Mouse (Mus musculus): Measurements from ENCODE around the gene Rpp14. TPM values are rescaled to one million over a fixed set of nuclear protein-coding genes. Genes with fewer than 3 reads are reported as not detected.

Gene Rpp14
- polyA plus RNA-seq, 1 experiment = 33.7 TPM

DNA sequence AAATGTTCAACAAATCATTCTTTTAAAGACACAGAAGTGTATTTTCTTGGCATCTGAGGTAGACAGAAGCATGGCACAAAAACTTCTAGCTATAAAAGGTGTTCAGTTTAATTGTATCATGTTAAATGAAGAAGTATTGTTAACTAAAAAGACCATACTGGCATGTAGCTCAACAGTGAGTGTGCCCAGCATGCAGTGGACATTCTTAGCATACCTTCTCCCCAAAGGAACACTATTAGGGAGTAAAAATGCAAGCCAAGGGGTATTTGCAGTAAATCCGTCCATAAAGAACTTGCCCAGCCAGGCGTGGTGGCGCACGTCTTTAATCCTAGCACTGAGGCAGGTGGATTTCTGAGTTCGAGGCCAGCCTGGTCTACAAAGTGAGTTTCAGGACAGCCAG lies 43.8 kb upstream of the Rpp14 start:
- H3ac ChIP-seq (ENCODE audit: control insufficient read depth, insufficient read length, low read depth) = no peak overlapping the region
- no peaks in the 10 kb centered on the region for H3K27me3 ChIP-seq (ENCODE audit: control insufficient read depth, insufficient read depth, insufficient read length)
- no peaks in the 10 kb centered on the region for H3K79me2 ChIP-seq (ENCODE audit: control insufficient read depth, insufficient read depth)
- no peak for TF ChIP-seq FOSL1 (IDR thresholded peaks at IDR 0.05; ENCODE audit: insufficient read depth, low read length, poor library complexity, severe bottlenecking)
- TF ChIP-seq MYOG (IDR thresholded peaks at IDR 0.05; ENCODE audit: control insufficient read depth, extremely low read depth, insufficient read length) = no peak
- TF ChIP-seq USF1 (IDR thresholded peaks at IDR 0.05; ENCODE audit: low read depth) = no peak
- no peak for TF ChIP-seq MYOD1 (IDR thresholded peaks at IDR 0.05; ENCODE audit: control insufficient read depth, insufficient read length, low read depth)
- TF ChIP-seq CEBPB (IDR thresholded peaks at IDR 0.05; ENCODE audit: low read depth) = no peak
- TF ChIP-seq MAX (IDR thresholded peaks at IDR 0.05) = no peak
- TF ChIP-seq CTCF (IDR thresholded peaks at IDR 0.05; ENCODE audit: control insufficient read depth, insufficient read depth, insufficient read length) = no peak
- H3K4me3 ChIP-seq (ENCODE audit: insufficient read depth, poor library complexity, severe bottlenecking) = no peak overlapping the region
- no peaks in the 10 kb centered on the region for H3K79me3 ChIP-seq (ENCODE audit: low read depth)
- H3K36me3 ChIP-seq (ENCODE audit: control insufficient read depth, insufficient read depth) = no peaks in the 10 kb centered on the region

DNA sequence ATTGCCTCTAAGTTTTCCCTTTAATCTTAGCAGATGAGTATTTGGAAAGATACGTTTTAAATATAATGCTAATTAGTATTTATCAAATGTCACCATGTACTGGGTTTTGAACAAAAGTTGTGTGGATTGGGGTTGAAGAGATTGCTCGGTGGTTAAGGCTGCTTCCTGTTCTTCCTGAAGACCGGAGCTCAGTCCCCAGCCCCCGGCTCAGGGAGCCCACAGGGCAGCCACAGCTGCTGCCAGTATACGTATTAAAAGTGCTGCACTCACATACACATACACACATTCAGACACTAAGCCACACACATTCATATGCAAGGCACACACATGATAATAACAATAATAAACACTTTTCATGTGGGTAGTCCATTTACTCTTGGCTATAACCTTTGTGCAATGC lies 42.0 kb upstream of the Rpp14 start:
- no peak overlapping the region for H3ac ChIP-seq (ENCODE audit: control insufficient read depth, insufficient read length, low read depth)
- no peaks in the 10 kb centered on the region for H3K79me3 ChIP-seq (ENCODE audit: low read depth)
- no peak overlapping the region for H3K4me3 ChIP-seq (ENCODE audit: insufficient read depth, poor library complexity, severe bottlenecking)
- no peak for TF ChIP-seq FOSL1 (IDR thresholded peaks at IDR 0.05; ENCODE audit: insufficient read depth, low read length, poor library complexity, severe bottlenecking)
- no peak for TF ChIP-seq CEBPB (IDR thresholded peaks at IDR 0.05; ENCODE audit: low read depth)
- TF ChIP-seq CTCF (IDR thresholded peaks at IDR 0.05; ENCODE audit: control insufficient read depth, insufficient read depth, insufficient read length) = no peak
- TF ChIP-seq MYOD1 (IDR thresholded peaks at IDR 0.05; ENCODE audit: control insufficient read depth, insufficient read length, low read depth) = no peak
- TF ChIP-seq MYOG (IDR thresholded peaks at IDR 0.05; ENCODE audit: control insufficient read depth, extremely low read depth, insufficient read length) = no peak
- no peak for TF ChIP-seq MAX (IDR thresholded peaks at IDR 0.05)
- no peak for TF ChIP-seq USF1 (IDR thresholded peaks at IDR 0.05; ENCODE audit: low read depth)
- no peaks in the 10 kb centered on the region for H3K79me2 ChIP-seq (ENCODE audit: control insufficient read depth, insufficient read depth)
- no peaks in the 10 kb centered on the region for H3K27me3 ChIP-seq (ENCODE audit: control insufficient read depth, insufficient read depth, insufficient read length)
- no peaks in the 10 kb centered on the region for H3K36me3 ChIP-seq (ENCODE audit: control insufficient read depth, insufficient read depth)

DNA sequence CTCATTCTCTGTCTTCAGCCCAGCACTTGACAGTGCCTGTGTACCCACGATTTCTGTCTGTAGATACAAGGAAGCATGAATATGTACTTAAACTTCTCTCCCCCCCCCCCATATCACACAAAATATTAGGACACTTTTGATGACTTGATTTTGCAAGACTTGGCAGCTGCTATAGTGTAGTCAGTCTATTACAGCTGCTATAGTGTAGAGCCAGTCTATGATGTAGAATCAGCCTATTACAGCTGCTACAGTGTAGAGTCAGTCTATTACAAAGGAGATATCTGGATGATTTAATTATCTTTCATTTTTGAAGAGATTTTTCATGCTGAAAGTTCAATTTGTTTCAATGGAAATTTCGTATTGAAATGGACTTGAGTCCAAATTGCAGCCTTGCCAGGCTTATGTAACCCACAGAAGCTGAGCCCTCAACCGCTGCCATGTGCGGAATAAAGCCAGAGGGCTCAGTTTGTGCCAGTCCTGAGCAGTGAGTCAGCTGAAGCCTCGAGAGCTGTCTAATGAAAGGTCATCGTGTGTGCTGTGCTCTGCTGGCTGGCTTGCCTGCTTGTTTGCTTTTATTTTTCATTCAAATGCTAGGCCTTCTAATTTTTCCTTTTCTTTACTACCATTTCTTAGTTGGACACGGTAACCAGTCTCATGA lies 41.2 kb upstream of the Rpp14 start:
- no peaks in the 10 kb centered on the region for H3K36me3 ChIP-seq (ENCODE audit: control insufficient read depth, insufficient read depth)
- TF ChIP-seq MAX (IDR thresholded peaks at IDR 0.05) (no peak), CTCF (IDR thresholded peaks at IDR 0.05; ENCODE audit: control insufficient read depth, insufficient read depth, insufficient read length) (no peak), MYOD1 (IDR thresholded peaks at IDR 0.05; ENCODE audit: control insufficient read depth, insufficient read length, low read depth) (no peak), FOSL1 (IDR thresholded peaks at IDR 0.05; ENCODE audit: insufficient read depth, low read length, poor library complexity, severe bottlenecking) (no peak), CEBPB (IDR thresholded peaks at IDR 0.05; ENCODE audit: low read depth) (no peak), MYOG (IDR thresholded peaks at IDR 0.05; ENCODE audit: control insufficient read depth, extremely low read depth, insufficient read length) (no peak), USF1 (IDR thresholded peaks at IDR 0.05; ENCODE audit: low read depth) (no peak)
- H3K79me3 ChIP-seq (ENCODE audit: low read depth) = no peaks in the 10 kb centered on the region
- H3ac ChIP-seq (ENCODE audit: control insufficient read depth, insufficient read length, low read depth) = no peak overlapping the region
- H3K4me3 ChIP-seq (ENCODE audit: insufficient read depth, poor library complexity, severe bottlenecking) = no peak overlapping the region
- no peaks in the 10 kb centered on the region for H3K79me2 ChIP-seq (ENCODE audit: control insufficient read depth, insufficient read depth)
- no peaks in the 10 kb centered on the region for H3K27me3 ChIP-seq (ENCODE audit: control insufficient read depth, insufficient read depth, insufficient read length)

DNA sequence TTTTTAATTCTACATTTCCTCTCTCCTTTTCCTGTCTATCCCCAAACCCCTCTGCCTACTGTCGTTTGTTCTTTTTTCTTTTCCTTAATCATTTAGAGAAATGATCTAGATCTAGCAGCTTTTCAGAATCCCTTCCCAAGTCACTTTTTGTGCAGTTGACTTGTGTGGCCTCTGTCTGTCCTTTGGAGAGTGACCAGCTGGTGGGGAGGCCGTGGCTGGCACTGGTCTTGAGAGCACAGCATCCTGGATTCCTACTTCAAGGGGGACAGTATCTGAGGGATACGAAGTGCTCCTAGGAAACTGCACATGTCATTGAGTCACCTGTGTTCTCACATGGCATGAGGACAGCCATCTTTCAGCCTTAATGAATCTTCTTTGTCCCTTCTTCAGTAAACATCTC lies 40.0 kb upstream of the Rpp14 start:
- no peak overlapping the region for H3ac ChIP-seq (ENCODE audit: control insufficient read depth, insufficient read length, low read depth)
- H3K27me3 ChIP-seq (ENCODE audit: control insufficient read depth, insufficient read depth, insufficient read length) = no peaks in the 10 kb centered on the region
- no peaks in the 10 kb centered on the region for H3K79me2 ChIP-seq (ENCODE audit: control insufficient read depth, insufficient read depth)
- H3K4me3 ChIP-seq (ENCODE audit: insufficient read depth, poor library complexity, severe bottlenecking) = no peak overlapping the region
- no peak for TF ChIP-seq CTCF (IDR thresholded peaks at IDR 0.05; ENCODE audit: control insufficient read depth, insufficient read depth, insufficient read length)
- TF ChIP-seq MAX (IDR thresholded peaks at IDR 0.05) = no peak
- no peak for TF ChIP-seq FOSL1 (IDR thresholded peaks at IDR 0.05; ENCODE audit: insufficient read depth, low read length, poor library complexity, severe bottlenecking)
- no peak for TF ChIP-seq MYOD1 (IDR thresholded peaks at IDR 0.05; ENCODE audit: control insufficient read depth, insufficient read length, low read depth)
- TF ChIP-seq MYOG (IDR thresholded peaks at IDR 0.05; ENCODE audit: control insufficient read depth, extremely low read depth, insufficient read length) = no peak
- TF ChIP-seq USF1 (IDR thresholded peaks at IDR 0.05; ENCODE audit: low read depth) = no peak
- TF ChIP-seq CEBPB (IDR thresholded peaks at IDR 0.05; ENCODE audit: low read depth) = no peak
- no peaks in the 10 kb centered on the region for H3K36me3 ChIP-seq (ENCODE audit: control insufficient read depth, insufficient read depth)
- H3K79me3 ChIP-seq (ENCODE audit: low read depth) = no peaks in the 10 kb centered on the region

DNA sequence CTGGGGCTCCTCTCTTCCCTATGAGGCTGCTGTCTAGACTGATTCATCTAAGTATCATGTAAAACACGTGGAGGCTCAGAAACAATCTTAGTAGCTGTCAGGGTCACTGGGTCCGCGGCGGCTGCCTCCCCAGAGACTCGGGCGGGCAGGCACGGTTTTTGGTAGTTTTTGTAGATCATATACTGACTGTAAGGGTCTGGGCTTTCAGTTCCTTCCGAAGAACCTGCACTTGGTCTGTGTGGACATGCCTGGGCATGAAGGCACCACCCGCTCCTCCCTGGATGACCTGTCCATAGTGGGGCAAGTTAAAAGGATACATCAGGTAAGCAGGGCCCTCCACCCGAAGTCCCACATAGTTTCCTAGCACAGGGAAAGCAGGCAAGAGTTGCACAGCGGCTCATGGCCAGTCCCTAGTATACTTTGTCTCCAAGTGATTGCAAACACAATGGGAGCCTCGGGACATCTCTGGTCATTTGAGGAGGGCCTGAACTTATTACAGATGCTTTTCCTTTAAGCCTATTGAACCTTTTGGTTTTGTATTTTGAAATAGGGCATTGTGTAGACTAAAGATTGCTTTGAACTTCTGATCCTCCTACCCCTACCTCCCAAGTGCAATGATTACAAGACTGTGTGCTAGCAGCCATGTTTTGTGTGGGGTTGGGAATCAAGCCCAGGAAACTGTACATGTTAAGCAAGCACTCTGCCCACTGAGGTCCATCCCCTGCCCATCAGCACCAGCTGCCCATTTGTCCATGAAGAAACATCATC lies 39.1 kb upstream of the Rpp14 start:
- no peaks in the 10 kb centered on the region for H3K79me3 ChIP-seq (ENCODE audit: low read depth)
- H3K4me3 ChIP-seq (ENCODE audit: insufficient read depth, poor library complexity, severe bottlenecking) = no peak overlapping the region
- TF ChIP-seq CTCF (IDR thresholded peaks at IDR 0.05; ENCODE audit: control insufficient read depth, insufficient read depth, insufficient read length) (no peak), FOSL1 (IDR thresholded peaks at IDR 0.05; ENCODE audit: insufficient read depth, low read length, poor library complexity, severe bottlenecking) (no peak), MAX (IDR thresholded peaks at IDR 0.05) (no peak), CEBPB (IDR thresholded peaks at IDR 0.05; ENCODE audit: low read depth) (no peak), USF1 (IDR thresholded peaks at IDR 0.05; ENCODE audit: low read depth) (no peak), MYOD1 (IDR thresholded peaks at IDR 0.05; ENCODE audit: control insufficient read depth, insufficient read length, low read depth) (no peak), MYOG (IDR thresholded peaks at IDR 0.05; ENCODE audit: control insufficient read depth, extremely low read depth, insufficient read length) (no peak)
- no peaks in the 10 kb centered on the region for H3K79me2 ChIP-seq (ENCODE audit: control insufficient read depth, insufficient read depth)
- H3ac ChIP-seq (ENCODE audit: control insufficient read depth, insufficient read length, low read depth) = no peak overlapping the region
- H3K36me3 ChIP-seq (ENCODE audit: control insufficient read depth, insufficient read depth) = no peaks in the 10 kb centered on the region
- no peaks in the 10 kb centered on the region for H3K27me3 ChIP-seq (ENCODE audit: control insufficient read depth, insufficient read depth, insufficient read length)

Data from C2C12 (cell line).